Mouse (Mus musculus) lung, postnatal 0 days (tissue): ENCODE results near the gene Sema7a. TPM values are rescaled to one million over a fixed set of nuclear protein-coding genes. Genes with fewer than 3 reads are reported as not detected.

Experiments used
- ATAC-seq: fragments of 200-750 bp; cut with Nextera tagmentation; 2 replicates; pipeline ENCODE4 v1.8.0; 2017; ENCODE audit warnings: moderate library complexity
- DNase-seq: peaks from one replicate; pipeline ENCODE4 v3.0.0-alpha.2; 2016; ENCODE audit warnings: low spot score
- H3K27ac ChIP-seq: fragments of 300-500 bp; sonication (generic); 2 replicates; pipeline ENCODE4 v1.5.1; 2014; ENCODE audit warnings: antibody characterized with exemption, mild to moderate bottlenecking, low read length, mixed read lengths
- H3K27me3 ChIP-seq: fragments of 300-500 bp; sonication (generic); replicated peaks from 2 replicates; pipeline ENCODE4 v1.6.1; 2014; ENCODE audit warnings: low read length, mixed read lengths; ENCODE audit not compliant: insufficient read depth
- H3K36me3 ChIP-seq: fragments of 300-500 bp; sonication (generic); 2 replicates; pipeline ENCODE4 v1.6.1; 2014; ENCODE audit warnings: low read length, mixed read lengths; ENCODE audit not compliant: insufficient read depth
- H3K4me1 ChIP-seq: fragments of 300-500 bp; sonication (generic); 2 replicates; pipeline ENCODE4 v1.6.1; 2014; ENCODE audit warnings: antibody characterized with exemption, low read depth, low read length, mixed read lengths; ENCODE audit not compliant: insufficient read depth
- H3K4me2 ChIP-seq: fragments of 300-500 bp; sonication (generic); replicated peaks from 2 replicates; pipeline ENCODE4 v1.6.1; 2014; ENCODE audit warnings: low read depth, mild to moderate bottlenecking, low read length, moderate library complexity, mixed read lengths
- H3K4me3 ChIP-seq: fragments of 300-500 bp; sonication (generic); 2 replicates; pipeline ENCODE4 v1.5.1; 2014; ENCODE audit warnings: low read depth, low read length
- H3K9ac ChIP-seq: fragments of 300-500 bp; sonication (generic); replicated peaks from 2 replicates; pipeline ENCODE4 v1.6.1; 2014; ENCODE audit warnings: low read depth, mild to moderate bottlenecking
- H3K9me3 ChIP-seq: fragments of 300-500 bp; sonication (generic); 2 replicates; pipeline ENCODE4 v1.6.1; 2016; ENCODE audit warnings: low read length, mixed read lengths
- CTCF ChIP-seq: IDR thresholded peaks from 2 replicates; pipeline ENCODE4 v1.5.1; 2016; ENCODE audit warnings: antibody characterized with exemption, mild to moderate bottlenecking
- EP300 ChIP-seq: IDR thresholded peaks from 2 replicates; pipeline ENCODE4 v1.6.1; 2016; ENCODE audit warnings: antibody characterized with exemption, mild to moderate bottlenecking, control low read depth
- WGBS: fragments of 180-500 bp; shearing (Covaris S2); extraction: QIAGEN DNeasy Blood & Tissue Kit; methylation state at CpG from one replicate; pipeline ENCODE4 v1.1.7; 2014; 5-methylcytosine and 5-hydroxymethylcytosine counted together
- polyA plus RNA-seq: library from polyadenylated mRNA; unstranded; fragments of >200 nt; fragmentation: Nextera tagmentation; extraction: Ambion mirVana; gene quantifications from 2 replicates; pipeline ENCODE4 v1.2.1, GENCODE M21; 2015

Gene Sema7a
- polyA plus RNA-seq, 1 experiment from 2014 or later, result 8.4 TPM

DNA sequence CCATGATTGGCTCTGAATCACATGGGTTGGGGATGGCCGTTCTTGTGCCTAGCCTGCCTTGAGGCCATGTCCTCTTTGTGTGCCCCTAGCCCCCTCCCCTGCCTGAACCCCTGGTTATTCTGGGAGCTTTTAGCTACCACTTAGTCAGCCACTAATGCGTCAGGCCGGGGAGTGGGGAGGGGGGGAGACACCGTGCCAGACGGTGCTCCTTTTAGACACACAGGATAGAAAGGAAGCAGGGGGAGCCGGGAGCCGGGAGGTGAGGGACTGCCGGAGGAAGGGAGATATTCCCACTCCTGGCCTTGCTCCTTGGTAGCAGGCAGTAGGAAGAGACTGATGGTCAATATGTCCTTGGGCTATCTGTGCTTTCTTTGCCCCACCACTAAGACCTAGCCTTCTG, 10.0 kb downstream of the Sema7a start:
- ATAC-seq (no peak; the same call in 1 of the 2 replicates), DNase-seq (no peak)
- no peaks in the 10 kb centered on the region for H3K27me3 ChIP-seq
- TF ChIP-seq EP300, result no peak
- no peak for TF ChIP-seq CTCF
- no peaks in the 10 kb centered on the region for H3K9me3 ChIP-seq
- no peaks in the 10 kb centered on the region for H3K36me3 ChIP-seq
- H3K4me1 ChIP-seq, result peaks cover 19% of the 10 kb centered on the region; the same call in 1 of the 2 replicates
- no peak overlapping the region for H3K27ac ChIP-seq
- 29% methylated on average over 8 of the region's 8 CpGs for WGBS
- no peak overlapping the region for H3K4me3 ChIP-seq
- H3K9ac ChIP-seq, result 0 out of 2 replicates have a peak overlapping the region, but pooled peaks have one; percentile 19
- H3K4me2 ChIP-seq, result peak overlapping the region; percentile 27

DNA sequence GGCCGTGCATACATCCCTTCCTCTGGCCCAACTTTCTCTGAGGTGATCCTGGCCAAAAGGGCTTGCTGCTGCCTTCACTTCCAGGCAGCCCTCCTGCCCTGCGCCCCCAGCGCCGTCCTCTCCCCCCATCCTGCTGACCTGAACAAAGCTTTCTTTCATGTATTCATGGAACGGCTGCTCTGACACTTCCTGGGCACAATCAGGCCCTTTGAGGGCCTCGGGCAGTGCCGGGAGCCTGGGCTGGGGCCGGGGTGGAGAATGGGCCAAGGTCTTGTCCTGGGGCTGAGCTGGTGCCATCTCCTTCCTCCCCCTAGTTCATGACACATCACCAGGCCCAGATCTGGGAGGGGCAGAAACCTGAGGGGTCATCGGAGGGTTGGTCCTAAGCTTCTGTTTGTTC, 10.6 kb downstream of the Sema7a start:
- no peak overlapping the region for H3K27ac ChIP-seq
- H3K36me3 ChIP-seq, result no peaks in the 10 kb centered on the region; the same call in 1 of the 2 replicates
- 0 out of 2 replicates have a peak overlapping the region, but pooled peaks have one; percentile 9 for H3K9ac ChIP-seq
- TF ChIP-seq CTCF, result no peak
- no peak for TF ChIP-seq EP300
- no peak for ATAC-seq
- no peak overlapping the region for H3K4me3 ChIP-seq
- H3K9me3 ChIP-seq, result no peaks in the 10 kb centered on the region
- no peaks in the 10 kb centered on the region for H3K27me3 ChIP-seq
- H3K4me2 ChIP-seq, result peak overlapping the region; percentile 27; the same call in 1 of the 2 replicates
- 39% methylated on average over 9 of the region's 9 CpGs for WGBS
- peaks cover 19% of the 10 kb centered on the region; the same call in 1 of the 2 replicates for H3K4me1 ChIP-seq
- no peak for DNase-seq

DNA sequence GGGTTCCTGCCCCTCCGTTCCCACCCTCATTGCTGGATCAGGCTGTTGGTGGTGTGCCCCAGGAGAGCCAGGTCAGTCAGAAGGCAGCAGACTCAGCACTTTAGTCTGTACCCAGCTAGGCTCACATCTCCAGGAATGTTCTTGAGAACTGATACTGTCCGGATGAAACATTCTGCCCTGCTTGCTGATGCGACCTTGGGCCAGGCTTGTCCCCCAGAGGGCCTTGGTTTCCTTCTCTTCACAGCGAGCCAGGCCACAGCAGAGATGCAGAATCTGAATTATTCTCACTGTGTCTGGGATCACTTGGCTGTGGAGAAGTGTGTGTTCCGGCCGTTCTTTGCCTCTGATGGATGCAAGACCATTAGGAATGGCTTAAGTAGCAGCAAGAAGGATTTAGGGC, 12.1 kb downstream of the Sema7a start:
- 80% methylated on average over 6 of the region's 6 CpGs for WGBS
- H3K36me3 ChIP-seq, result no peaks in the 10 kb centered on the region; the same call in none of the 2 replicates

GRCm38 (mm10) chr9:57954962-57955744, 15.2 kb downstream of the Sema7a start:
- no peak overlapping the region for H3K9ac ChIP-seq
- H3K27ac ChIP-seq, result no peak overlapping the region
- DNase-seq (no peak), ATAC-seq (no peak)
- no peaks in the 10 kb centered on the region for H3K9me3 ChIP-seq
- WGBS, result 76% methylated on average over 12 of the region's 12 CpGs
- H3K36me3 ChIP-seq, result no peaks in the 10 kb centered on the region; the same call in none of the 2 replicates
- H3K4me2 ChIP-seq, result no peak overlapping the region
- no peak overlapping the region for H3K4me3 ChIP-seq
- peaks cover 6% of the 10 kb centered on the region; the same call in 1 of the 2 replicates for H3K4me1 ChIP-seq
- no peak for TF ChIP-seq EP300
- TF ChIP-seq CTCF, result no peak
- no peaks in the 10 kb centered on the region for H3K27me3 ChIP-seq

More for the DNA sequence above, 12.1 kb downstream of the Sema7a start:
- DNase-seq (no peak), ATAC-seq (no peak)
- no peak overlapping the region for H3K4me2 ChIP-seq
- H3K4me1 ChIP-seq, result peaks cover 19% of the 10 kb centered on the region; the same call in 1 of the 2 replicates
- H3K27me3 ChIP-seq, result no peaks in the 10 kb centered on the region
- no peak for TF ChIP-seq CTCF
- no peak for TF ChIP-seq EP300
- H3K9me3 ChIP-seq, result no peaks in the 10 kb centered on the region
- no peak overlapping the region for H3K4me3 ChIP-seq
- no peak overlapping the region for H3K9ac ChIP-seq
- H3K27ac ChIP-seq, result no peak overlapping the region

DNA sequence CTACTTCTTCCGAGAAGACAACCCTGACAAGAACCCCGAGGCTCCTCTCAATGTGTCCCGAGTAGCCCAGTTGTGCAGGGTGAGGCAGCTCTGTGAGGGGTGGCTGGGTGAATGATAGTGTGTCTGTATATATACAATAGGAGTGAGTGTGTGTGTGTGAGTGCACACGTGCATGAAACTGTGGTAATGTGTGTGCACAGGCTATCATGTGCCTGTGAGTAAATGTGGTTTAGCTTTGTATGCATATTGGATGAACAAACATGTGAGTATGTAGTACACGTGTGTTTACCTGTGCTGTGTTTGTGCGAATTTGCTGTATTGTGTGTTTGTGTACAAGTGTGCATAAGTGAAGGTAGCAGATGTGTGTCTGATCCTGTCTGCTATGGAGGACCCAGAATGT, 15.9 kb downstream of the Sema7a start:
- H3K9ac ChIP-seq, result no peak overlapping the region
- DNase-seq (no peak), ATAC-seq (no peak)
- H3K4me3 ChIP-seq, result no peak overlapping the region
- TF ChIP-seq EP300 (no peak), CTCF (no peak)
- H3K27me3 ChIP-seq, result no peaks in the 10 kb centered on the region
- 72% methylated on average over 6 of the region's 6 CpGs for whole genome bisulfite sequencing
- H3K36me3 ChIP-seq, result no peaks in the 10 kb centered on the region; the same call in none of the 2 replicates
- H3K4me2 ChIP-seq, result no peak overlapping the region
- no peaks in the 10 kb centered on the region for H3K9me3 ChIP-seq
- 0 out of 2 replicates have a peak, but pooled peaks cover 4% of the 10 kb centered on the region for H3K4me1 ChIP-seq
- H3K27ac ChIP-seq, result no peak overlapping the region

- no peak overlapping the region for H3K9ac ChIP-seq
- no peaks in the 10 kb centered on the region for H3K27me3 ChIP-seq
- H3K9me3 ChIP-seq, result no peaks in the 10 kb centered on the region
- 78% methylated on average over 9 of the region's 9 CpGs for WGBS
- H3K4me1 ChIP-seq, result 0 out of 2 replicates have a peak, but pooled peaks cover under 1% of the 10 kb centered on the region
- H3K36me3 ChIP-seq, result no peaks in the 10 kb centered on the region; the same call in none of the 2 replicates
- no peak for DNase-seq
- H3K27ac ChIP-seq, result no peak overlapping the region
- no peak for ATAC-seq
- no peak overlapping the region for H3K4me2 ChIP-seq
- H3K4me3 ChIP-seq, result no peak overlapping the region
- TF ChIP-seq EP300 (no peak), CTCF (no peak)
These were observed 16.4 kb downstream of the Sema7a start for GRCm38 (mm10) chr9:57956196-57956837.
